Mouse (Mus musculus) MN1 (cell line): ENCODE measurements at regions not wholly inside any gene's neighbourhood (a gene's known extent, or its start where the extent isn't known, plus 50 kb on each side); places are given as distances from the start of the nearest gene placed in this dataset.

Experiments used
- DNase-seq: peaks from one replicate; pipeline ENCODE4 v3.0.0-alpha.2; 2016; ENCODE audit warnings: low spot score

- DNase-seq = no peak
Observed at GRCm38 (mm10) chr1:121050695-121051495, 281.5 kb downstream of the Insig2 start.

GRCm38 (mm10) chr1:121051496-121052119, 280.8 kb downstream of the Insig2 start:
- no peak for DNase-seq

GRCm38 (mm10) chr1:121052120-121052501, 280.3 kb downstream of the Insig2 start:
- DNase-seq = no peak

- DNase-seq = no peak
Observed at GRCm38 (mm10) chr1:121053692-121054091, 278.7 kb downstream of the Insig2 start.

- DNase-seq = no peak
Observed at GRCm38 (mm10) chr1:121074569-121074968, 257.8 kb downstream of the Insig2 start.

- DNase-seq = no peak
Observed at GRCm38 (mm10) chr1:121082839-121083238, 249.6 kb downstream of the Insig2 start.

- no peak for DNase-seq
Observed at GRCm38 (mm10) chr1:121085101-121085727, 247.2 kb downstream of the Insig2 start.

- DNase-seq = no peak
Observed at GRCm38 (mm10) chr1:121087124-121087887, 245.1 kb downstream of the Insig2 start.

GRCm38 (mm10) chr1:121090628-121091027, 241.8 kb downstream of the Insig2 start:
- no peak for DNase-seq

- DNase-seq = no peak
Observed at GRCm38 (mm10) chr1:121092870-121093269, 239.5 kb downstream of the Insig2 start.

GRCm38 (mm10) chr1:121096551-121097550, 235.5 kb downstream of the Insig2 start:
- no peak for DNase-seq

- DNase-seq = no peak
Observed at GRCm38 (mm10) chr1:121111776-121112344, 220.5 kb downstream of the Insig2 start.

- no peak for DNase-seq
Observed at GRCm38 (mm10) chr1:121112464-121112863, 219.9 kb downstream of the Insig2 start.

- no peak for DNase-seq
Observed at GRCm38 (mm10) chr1:121116626-121117025, 215.8 kb downstream of the Insig2 start.

- DNase-seq = no peak
Observed at GRCm38 (mm10) chr1:121123436-121123835, 209.0 kb downstream of the Insig2 start.

- DNase-seq = no peak
Observed at GRCm38 (mm10) chr1:121136284-121136683, 196.1 kb downstream of the Insig2 start.

GRCm38 (mm10) chr1:121136846-121137245, 195.5 kb downstream of the Insig2 start:
- DNase-seq = no peak

GRCm38 (mm10) chr1:121144981-121145380, 187.4 kb downstream of the Insig2 start:
- DNase-seq = no peak

- no peak for DNase-seq
Observed at GRCm38 (mm10) chr1:121153476-121153875, 178.9 kb downstream of the Insig2 start.

- DNase-seq = no peak
Observed at GRCm38 (mm10) chr1:121154616-121155015, 177.8 kb downstream of the Insig2 start.

GRCm38 (mm10) chr1:121168651-121169050, 163.7 kb downstream of the Insig2 start:
- DNase-seq = no peak
